Mouse (Mus musculus) ES-E14 (cell line): Measurements from ENCODE around the gene Gata2. TPM values are rescaled to one million over a fixed set of nuclear protein-coding genes. Genes with fewer than 3 reads are reported as not detected.

Experiments used
- DNase-seq: peaks from one replicate; pipeline ENCODE4 v3.0.0-alpha.2; 2013; ENCODE audit warnings: low read depth, low spot score
- H3K27ac ChIP-seq: 2 replicates; pipeline ENCODE4 v1.5.1; 2012; ENCODE audit warnings: low read depth, mild to moderate bottlenecking, low read length, moderate library complexity, mixed read lengths; ENCODE audit not compliant: poor library complexity, insufficient read depth, severe bottlenecking
- H3K36me3 ChIP-seq: 2 replicates; pipeline ENCODE4 v1.6.1; 2012; ENCODE audit warnings: mild to moderate bottlenecking, low read length, moderate library complexity, mixed read lengths; ENCODE audit not compliant: control insufficient read depth, poor library complexity, insufficient read depth, severe bottlenecking
- H3K4me1 ChIP-seq, 2 experiments: fragments of 150-350 bp in 1 of 2; sonication (generic) in 1 of 2; 2 replicates each; pipeline ENCODE4 v1.6.1; 2012; ENCODE audit warnings: low read length in 2 of 2, mild to moderate bottlenecking in 1 of 2, mixed read lengths in 1 of 2; ENCODE audit not compliant: control insufficient read depth in 2 of 2, insufficient read depth in 2 of 2, poor library complexity in 1 of 2
- H3K4me3 ChIP-seq, 2 experiments: fragments of 150-350 bp in 1 of 2; sonication (generic) in 1 of 2; 2 replicates each; pipeline ENCODE4 v1.5.1; 2012; ENCODE audit warnings: low read length in 2 of 2, low read depth in 1 of 2, mild to moderate bottlenecking in 1 of 2, mixed read lengths in 1 of 2; ENCODE audit not compliant: insufficient read depth in 1 of 2, poor library complexity in 1 of 2, severe bottlenecking in 1 of 2
- H3K9ac ChIP-seq: 2 replicates; pipeline ENCODE4 v1.6.1; 2012; ENCODE audit warnings: low read depth, mild to moderate bottlenecking, low read length, mixed read lengths; ENCODE audit not compliant: poor library complexity, insufficient read depth, severe bottlenecking
- H3K9me3 ChIP-seq: fragments of 150-350 bp; sonication (generic); 2 replicates; pipeline ENCODE4 v1.6.1; 2012; ENCODE audit warnings: low read depth, mild to moderate bottlenecking, low read length; ENCODE audit not compliant: control insufficient read depth, insufficient read depth
- CHD2 ChIP-seq: IDR thresholded peaks from 2 replicates; pipeline ENCODE4 v1.6.1; 2014; ENCODE audit warnings: mild to moderate bottlenecking, low read depth, low read length, inconsistent platforms
- HCFC1 ChIP-seq: IDR thresholded peaks from 2 replicates; pipeline ENCODE4 v1.6.1; 2012; ENCODE audit warnings: low read length, inconsistent platforms, borderline replicate concordance; ENCODE audit not compliant: insufficient read depth
- MAFK ChIP-seq: IDR thresholded peaks from 2 replicates; pipeline ENCODE4 v1.6.1; 2014; ENCODE audit warnings: mild to moderate bottlenecking, low read depth, low read length, inconsistent platforms; ENCODE audit not compliant: insufficient read depth
- ZC3H11A ChIP-seq: IDR thresholded peaks from 2 replicates; pipeline ENCODE4 v1.6.1; 2012; ENCODE audit warnings: low read depth, mild to moderate bottlenecking, inconsistent platforms, low read length, borderline replicate concordance
- ZNF384 ChIP-seq: IDR thresholded peaks from 2 replicates; pipeline ENCODE4 v1.6.1; 2012; ENCODE audit warnings: low read depth, low read length, inconsistent platforms
- in situ Hi-C, 2 experiments: fragments of 600-800 bp; cut with MboI; formaldehyde crosslinking; loops; one replicate each; pipeline ENCODE4 v1.15.1; 2025; ENCODE audit warnings: low sequenced_read_pairs in 2 of 2, inconsistent platforms in 1 of 2; ENCODE audit not compliant: unreplicated experiment in 2 of 2
- total RNA-seq: library from RNA; depleted of rRNA; stranded (reverse); fragments of 300-350 nt; gene quantifications from 2 replicates; pipeline ENCODE4 v1.2.3, GENCODE M21; 2012

Gene Gata2
- total RNA-seq, 1 experiment = 5.4 TPM

DNA sequence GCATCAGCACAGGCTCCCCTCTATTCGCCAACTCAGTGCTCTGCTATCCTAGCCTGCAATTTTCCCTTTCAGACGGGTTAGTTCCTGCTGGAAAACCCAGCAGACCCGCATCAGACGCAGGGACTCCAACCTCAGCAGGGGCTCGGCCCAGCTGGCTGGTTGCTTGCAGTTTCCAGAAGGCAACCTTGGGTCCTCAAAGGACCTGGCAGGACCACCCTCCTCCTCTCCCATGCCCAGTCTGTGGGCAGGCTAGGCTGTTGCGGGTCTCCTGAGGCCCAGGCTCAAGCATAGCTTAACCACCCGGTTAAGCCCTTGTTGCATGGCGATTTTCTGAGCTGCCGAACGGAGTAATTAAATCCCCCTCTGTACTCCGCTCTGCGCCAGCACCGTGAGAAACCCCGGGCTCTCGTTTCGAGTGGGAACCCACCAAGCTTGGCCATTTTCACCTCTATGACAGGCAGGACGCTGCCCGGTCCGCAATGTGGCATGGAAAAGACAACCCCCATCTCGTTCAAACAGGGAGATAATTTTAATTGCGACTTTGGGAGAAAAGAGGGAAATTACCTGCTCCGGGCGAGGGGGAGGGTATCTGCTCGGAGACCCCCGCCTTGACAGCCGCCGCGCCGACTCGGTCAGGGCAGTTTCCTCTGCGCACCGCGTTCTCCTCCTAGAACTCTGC lies 2.5 kb downstream of the Gata2 start:
- in situ Hi-C loops = no loop called here
- Histone ChIP-seq H3K27ac (no peak overlapping the region), H3K9me3 (no peaks in the 10 kb centered on the region), H3K9ac (no peak overlapping the region), H3K36me3 (no peaks in the 10 kb centered on the region), H3K4me3 (0 out of 4 replicates have a peak overlapping the region, but pooled peaks have one; percentile 12 to 28), H3K4me1 (peaks cover 0 to 7% of the 10 kb centered on the region in 2 experiments; a peak in 1 of 4 replicates)
- TF ChIP-seq CHD2 = no peak
- no peak for TF ChIP-seq ZNF384
- TF ChIP-seq HCFC1 = no peak
- no peak for TF ChIP-seq MAFK
- no peak for TF ChIP-seq ZC3H11A
- no peak for DNase-seq

DNA sequence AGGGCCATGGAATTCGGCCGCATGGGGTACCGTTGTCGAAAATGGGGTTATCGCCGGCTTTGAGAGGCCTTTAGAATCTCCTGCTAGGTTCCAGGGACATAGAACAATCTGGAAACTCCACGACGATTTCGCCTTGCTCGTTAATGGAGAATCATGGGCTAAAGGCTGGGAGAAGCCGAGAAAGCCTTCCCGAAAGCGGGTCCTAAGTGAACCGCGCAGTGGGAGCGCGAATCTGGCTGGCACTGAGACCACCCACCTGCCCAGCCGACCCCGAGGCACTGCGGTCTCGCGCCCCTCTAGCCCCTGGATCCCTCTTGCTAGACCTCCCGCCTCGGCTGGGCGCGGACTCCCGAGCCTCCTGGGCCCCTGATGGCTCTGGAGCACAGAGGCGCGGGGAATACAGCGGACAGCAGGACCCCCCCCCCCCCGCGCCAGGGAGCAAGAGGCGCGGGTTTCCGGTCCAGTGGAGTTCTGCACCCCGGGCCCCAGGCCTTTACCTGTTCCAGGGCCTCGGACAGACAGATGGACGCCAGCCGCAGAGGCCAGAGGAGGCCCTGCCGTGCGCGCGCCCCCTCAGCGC lies 3.1 kb downstream of the Gata2 start:
- Histone ChIP-seq H3K27ac (no peak overlapping the region), H3K9ac (no peak overlapping the region), H3K4me3 (peak overlapping the region; percentile 28 to 49), H3K4me1 (peaks cover 0 to 7% of the 10 kb centered on the region in 2 experiments; a peak in 1 of 4 replicates), H3K9me3 (no peaks in the 10 kb centered on the region), H3K36me3 (no peaks in the 10 kb centered on the region)
- no peak for DNase-seq
- TF ChIP-seq CHD2 (no peak), MAFK (no peak), HCFC1 (no peak), ZNF384 (no peak)
- in situ Hi-C loops = no loop called here

DNA sequence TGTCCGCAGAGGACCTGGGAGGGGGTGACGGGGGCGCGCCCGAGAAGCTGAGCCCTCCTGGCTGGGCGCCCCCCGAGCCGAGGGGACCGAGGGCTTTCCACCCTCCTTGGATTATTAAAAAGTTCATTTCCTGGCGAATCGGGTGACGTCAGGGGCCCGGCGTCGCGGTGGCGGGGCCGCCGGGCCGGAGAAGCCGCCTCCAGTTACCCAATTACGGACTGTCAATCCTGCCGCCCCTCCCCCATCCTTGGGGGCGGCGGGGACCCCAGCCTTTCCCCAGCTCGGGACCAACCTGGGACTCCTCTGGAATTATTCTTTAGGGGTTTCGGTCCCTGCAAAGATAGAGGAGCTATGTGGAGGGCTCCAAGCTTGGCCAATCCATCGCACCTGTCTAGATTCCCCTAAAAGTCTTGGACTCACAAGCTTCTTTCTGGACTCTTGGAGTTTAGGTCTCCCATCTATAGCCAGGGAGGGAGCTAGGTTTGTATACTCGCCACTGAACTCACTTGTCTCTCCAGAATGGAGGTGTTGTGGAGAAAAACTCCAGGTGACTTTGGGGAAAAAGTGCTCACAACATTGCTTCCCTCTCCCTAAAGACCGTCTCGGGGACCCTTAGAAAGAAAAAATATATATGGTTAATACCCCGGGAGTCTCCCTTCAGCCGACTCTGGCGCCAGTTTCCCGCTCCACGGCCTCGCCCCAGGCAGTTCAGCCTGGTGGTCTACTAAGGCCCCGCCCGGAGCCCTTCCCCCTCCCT lies 3.8 kb downstream of the Gata2 start:
- DNase-seq = no peak
- peaks cover 0 to 7% of the 10 kb centered on the region in 2 experiments; a peak in 1 of 4 replicates for H3K4me1 ChIP-seq
- H3K36me3 ChIP-seq = no peaks in the 10 kb centered on the region
- in situ Hi-C loops = no loop called here
- peak overlapping the region; percentile 52 to 62 for H3K4me3 ChIP-seq
- no peak overlapping the region for H3K27ac ChIP-seq
- no peak overlapping the region for H3K9ac ChIP-seq
- no peak for TF ChIP-seq ZC3H11A
- no peak for TF ChIP-seq ZNF384
- no peak for TF ChIP-seq HCFC1
- TF ChIP-seq CHD2 = no peak
- no peak for TF ChIP-seq MAFK
- H3K9me3 ChIP-seq = no peaks in the 10 kb centered on the region

DNA sequence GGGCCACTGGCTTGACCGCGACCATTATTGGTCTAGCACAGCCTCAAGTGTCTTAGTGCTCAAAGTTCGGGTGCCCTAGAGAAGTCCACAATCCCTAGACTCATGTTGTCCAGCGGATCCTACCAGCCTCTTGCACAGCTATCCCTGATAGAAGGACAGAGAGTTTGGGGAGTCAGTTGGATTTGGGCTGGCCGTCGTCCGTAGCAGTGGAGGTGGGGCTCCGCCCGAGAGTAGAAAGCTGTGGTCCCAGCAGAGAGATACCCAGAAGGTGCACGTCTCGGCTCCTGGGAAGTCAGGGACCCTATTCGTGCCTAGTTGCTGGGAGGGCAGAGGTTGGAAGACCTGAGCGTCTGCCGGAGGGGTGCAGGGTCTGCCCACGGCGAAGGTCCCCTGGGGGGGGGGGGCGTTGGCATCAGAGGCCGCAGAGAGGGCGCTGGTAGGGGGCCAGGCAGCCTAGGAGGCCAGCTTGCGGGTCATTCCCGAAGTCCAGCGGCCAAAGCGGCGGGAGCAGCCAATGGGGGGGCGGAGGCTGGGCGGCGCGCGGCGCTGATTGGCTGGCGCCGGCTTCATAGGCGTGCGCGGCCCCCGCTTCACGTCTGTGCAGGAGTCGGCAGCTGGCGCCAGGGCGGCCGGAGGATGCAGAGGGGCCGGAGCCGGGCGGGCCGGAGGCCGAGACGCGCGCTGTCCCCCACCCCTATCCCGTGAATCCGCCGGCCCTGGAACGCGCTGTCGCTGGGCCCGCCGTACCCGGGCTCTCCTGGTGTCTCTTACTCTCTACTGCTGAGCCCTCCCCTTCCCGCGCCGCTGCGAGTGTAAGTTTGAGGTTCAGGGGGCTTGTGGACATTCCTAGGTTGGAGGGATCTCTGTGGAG lies 4.6 kb downstream of the Gata2 start:
- peak overlapping the region; percentile 52 to 67 for H3K4me3 ChIP-seq
- H3K9ac ChIP-seq = no peak overlapping the region
- no peaks in the 10 kb centered on the region for H3K36me3 ChIP-seq
- peaks cover 0 to 7% of the 10 kb centered on the region in 2 experiments; a peak in 1 of 4 replicates for H3K4me1 ChIP-seq
- H3K9me3 ChIP-seq = no peaks in the 10 kb centered on the region
- TF ChIP-seq ZNF384 = no peak
- no peak for TF ChIP-seq HCFC1
- TF ChIP-seq ZC3H11A = no peak
- TF ChIP-seq MAFK = no peak
- no peak for TF ChIP-seq CHD2
- in situ Hi-C loops = no loop called here
- H3K27ac ChIP-seq = no peak overlapping the region
- DNase-seq = no peak
